Mouse (Mus musculus): Measurements from ENCODE around the gene 4933402D24Rik. TPM values are rescaled to one million over a fixed set of nuclear protein-coding genes. Genes with fewer than 3 reads are reported as not detected.

Gene 4933402D24Rik
- polyA plus RNA-seq, 1 experiment from 2014 or later: 0.19 TPM

- WGBS: under 1% methylated on average over 31 of the region's 31 CpGs
- H3K36me3 ChIP-seq: no peaks in the 10 kb centered on the region
- no peaks in the 10 kb centered on the region for H3K9me3 ChIP-seq (replicated peaks)
- peak within 1 kb of the TSS; percentile 77 for H3K9ac ChIP-seq (replicated peaks)
- H3K4me3 ChIP-seq (replicated peaks): peak within 1 kb of the TSS; percentile 72
- H3K27me3 ChIP-seq (replicated peaks): peaks cover 4% of the 10 kb centered on the region; the same call in 1 of the 2 replicates
- ATAC-seq (ENCODE audit: low FRiP score): peak; percentile 97
- peaks cover 26% of the 10 kb centered on the region for H3K4me1 ChIP-seq
- no peak within 1 kb of the TSS for H3K27ac ChIP-seq (replicated peaks)
- H3K4me2 ChIP-seq: peak within 1 kb of the TSS; percentile 68
These were observed 38.8 kb downstream of the 4933402D24Rik start, which contains the start of the genes Mdh1b and Fastkd2 for GRCm38 (mm10) chr1:63730240-63730771. TSS of gene Mdh1b (minus strand) at chr1:63730318. TSS of gene Fastkd2 (plus strand) at chr1:63730614.

GRCm38 (mm10) chr1:63729796-63730195, 39.3 kb downstream of the 4933402D24Rik start:
- ATAC-seq (ENCODE audit: low FRiP score): no peak; the same call in 1 of the 2 replicates
- Histone ChIP-seq H3K9me3 (replicated peaks) (no peaks in the 10 kb centered on the region), H3K27me3 (replicated peaks) (peaks cover 4% of the 10 kb centered on the region; the same call in 1 of the 2 replicates), H3K9ac (replicated peaks) (peak overlapping the region; percentile 77), H3K4me2 (peak overlapping the region; percentile 68), H3K4me1 (peaks cover 26% of the 10 kb centered on the region), H3K36me3 (no peaks in the 10 kb centered on the region), H3K4me3 (replicated peaks) (peak overlapping the region; percentile 72), H3K27ac (replicated peaks) (no peak overlapping the region)
- 38% methylated on average over 8 of the region's 8 CpGs for WGBS

GRCm38 (mm10) chr1:63720161-63720560, 48.9 kb downstream of the 4933402D24Rik start:
- Histone ChIP-seq H3K9ac (replicated peaks) (no peak overlapping the region), H3K36me3 (no peaks in the 10 kb centered on the region), H3K27me3 (replicated peaks) (no peaks in the 10 kb centered on the region), H3K27ac (replicated peaks) (no peak overlapping the region), H3K4me3 (replicated peaks) (no peak overlapping the region), H3K9me3 (replicated peaks) (no peaks in the 10 kb centered on the region), H3K4me1 (no peaks in the 10 kb centered on the region), H3K4me2 (no peak overlapping the region)
- WGBS: 84% methylated on average over 7 of the region's 7 CpGs
- ATAC-seq (ENCODE audit: low FRiP score): no peak

GRCm38 (mm10) chr1:63708876-63709275, 60.2 kb downstream of the 4933402D24Rik start:
- no peak overlapping the region for H3K9ac ChIP-seq (replicated peaks)
- no peak overlapping the region for H3K27ac ChIP-seq (replicated peaks)
- ATAC-seq (ENCODE audit: low FRiP score): no peak
- H3K9me3 ChIP-seq (replicated peaks): no peaks in the 10 kb centered on the region
- H3K36me3 ChIP-seq: no peaks in the 10 kb centered on the region
- 62% methylated on average over 3 of the region's 3 CpGs for WGBS
- no peak overlapping the region for H3K4me2 ChIP-seq
- no peaks in the 10 kb centered on the region for H3K27me3 ChIP-seq (replicated peaks)
- H3K4me3 ChIP-seq (replicated peaks): no peak overlapping the region
- H3K4me1 ChIP-seq: no peaks in the 10 kb centered on the region

- WGBS: 52% methylated on average over 5 of the region's 5 CpGs
- H3K4me3 ChIP-seq (replicated peaks): no peak overlapping the region
- H3K4me2 ChIP-seq: no peak overlapping the region
- no peaks in the 10 kb centered on the region for H3K27me3 ChIP-seq (replicated peaks)
- 0 out of 2 replicates have a peak, but pooled peaks have one; percentile 66 for ATAC-seq (ENCODE audit: low FRiP score)
- no peaks in the 10 kb centered on the region for H3K9me3 ChIP-seq (replicated peaks)
- H3K4me1 ChIP-seq: no peaks in the 10 kb centered on the region
- no peak overlapping the region for H3K27ac ChIP-seq (replicated peaks)
- H3K36me3 ChIP-seq: no peaks in the 10 kb centered on the region
- H3K9ac ChIP-seq (replicated peaks): no peak overlapping the region
These were observed 63.3 kb downstream of the 4933402D24Rik start for GRCm38 (mm10) chr1:63705733-63706132.

Other genes with a start within 250 kb of the 4933402D24Rik start
- gene Gm39653, start 153.3 kb downstream of the 4933402D24Rik start, polyA plus RNA-seq (2015; fragmentation: Nextera tagmentation; extraction: Ambion mirVana): 0.14 and 0.17 TPM in 2 replicates
- 0.22 and 0.37 TPM in 2 replicates for gene Dytn, start 82.3 kb downstream of the 4933402D24Rik start, polyA plus RNA-seq (2015; fragmentation: Nextera tagmentation; extraction: Ambion mirVana)
- gene Mdh1b, start 38.9 kb downstream of the 4933402D24Rik start, polyA plus RNA-seq (2015; fragmentation: Nextera tagmentation; extraction: Ambion mirVana): 0.20 and 0.42 TPM in 2 replicates
- 28.6 and 37.4 TPM in 2 replicates for gene Fastkd2, start 38.7 kb downstream of the 4933402D24Rik start, polyA plus RNA-seq (2015; fragmentation: Nextera tagmentation; extraction: Ambion mirVana)

All from neural tube, embryonic 15.5 days (tissue).